17 mouse cellular contexts compared by ENCODE assay signal in the genomic region with DNA sequence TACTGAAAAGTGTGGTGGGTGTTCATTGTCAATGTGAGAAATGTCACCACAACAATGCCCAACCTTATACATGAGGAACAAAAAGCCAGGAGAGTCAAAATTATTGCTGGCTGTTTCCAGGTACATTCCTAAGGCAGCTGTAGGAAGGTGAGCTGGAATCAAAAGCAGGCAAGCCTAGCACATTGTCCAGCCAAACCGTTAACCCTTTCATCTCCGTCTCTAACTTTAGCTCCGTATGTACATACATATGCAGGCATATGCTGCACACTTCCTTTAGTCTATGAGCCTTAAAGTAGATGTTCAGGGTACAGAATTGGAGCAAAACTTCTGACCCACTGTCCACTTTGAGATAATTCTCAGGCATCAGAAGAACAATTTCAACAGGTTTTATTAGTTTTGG. TPM values are rescaled to one million over a fixed set of nuclear protein-coding genes. Genes with fewer than 3 reads are reported as not detected.
A peak's percentile ranks its signal among the peaks of the same experiment; 100 is the strongest.
DNase-seq lines count a peak whose midpoint lies in the region; ATAC-seq lines count a peak whose summit lies in the region.
"Had no signal": no experiment of that assay in that cellular context is flagged by ENCODE, and none has a peak within 500 bp of the region (broad histone marks: within the 10 kb centered on the region; RNA-seq: fewer than 3 reads in every experiment).

No protein-coding gene starts in this region.

- no peaks in the 10 kb centered on the region for H3K36me3 ChIP-seq in kidney, embryonic 14.5 days (ENCODE audit: control insufficient read depth, insufficient read depth, low read length)
- H3K36me3 ChIP-seq in embryonic facial prominence, embryonic 15.5 days: no peaks in the 10 kb centered on the region
- no peaks in the 10 kb centered on the region for H3K36me3 ChIP-seq in limb, embryonic 12.5 days
- H3K36me3 ChIP-seq in intestine, embryonic 16.5 days (ENCODE audit: control insufficient read depth, insufficient read depth, low read length): no peaks in the 10 kb centered on the region
- no peaks in the 10 kb centered on the region for H3K36me3 ChIP-seq in liver, embryonic 12.5 days
- H3K36me3 ChIP-seq: heart, embryonic 15.5 days; midbrain, embryonic 12.5 days had no signal

- peak overlapping the region; percentile 17; the same call in 1 of the 2 replicates for H3K4me3 ChIP-seq in kidney, embryonic 14.5 days (ENCODE audit: low read length)
- H3K4me3 ChIP-seq in embryonic facial prominence, embryonic 15.5 days (replicated peaks): peak overlapping the region; percentile 53
- H3K4me3 ChIP-seq in limb, embryonic 12.5 days (replicated peaks): peak overlapping the region; percentile 34
- H3K4me3 ChIP-seq in intestine, embryonic 16.5 days (ENCODE audit: low read length): no peak overlapping the region
- no peak overlapping the region for H3K4me3 ChIP-seq in liver, embryonic 12.5 days
- H3K4me3 ChIP-seq: heart, embryonic 15.5 days; midbrain, embryonic 12.5 days had no signal

- H3K9ac ChIP-seq in kidney, embryonic 14.5 days (ENCODE audit: low read depth, low read length): no peak overlapping the region
- 0 out of 2 replicates have a peak overlapping the region, but pooled peaks have one; percentile 2 for H3K9ac ChIP-seq in embryonic facial prominence, embryonic 15.5 days
- H3K9ac ChIP-seq in limb, embryonic 12.5 days (replicated peaks): 0 out of 2 replicates have a peak overlapping the region, but pooled peaks have one; percentile 31
- H3K9ac ChIP-seq in intestine, embryonic 16.5 days (ENCODE audit: low read depth, low read length): no peak overlapping the region
- no peak overlapping the region for H3K9ac ChIP-seq in liver, embryonic 12.5 days
- H3K9ac ChIP-seq: heart, embryonic 15.5 days; midbrain, embryonic 12.5 days had no signal

- ATAC-seq in kidney, embryonic 14.5 days (ENCODE audit: low FRiP score, low TSS enrichment): no peak
- ATAC-seq in embryonic facial prominence, embryonic 15.5 days (ENCODE audit: insufficient number of reproducible peaks, low FRiP score, low TSS enrichment, low read depth): no peak
- ATAC-seq in limb, embryonic 12.5 days (ENCODE audit: insufficient number of reproducible peaks, insufficient read depth, low FRiP score, low TSS enrichment, low read depth): no peak
- no peak for ATAC-seq in intestine, embryonic 16.5 days
- ATAC-seq in liver, embryonic 12.5 days: no peak

- H3K4me1 ChIP-seq in kidney, embryonic 14.5 days (ENCODE audit: control insufficient read depth, insufficient read depth, low read length): 0 out of 2 replicates have a peak, but pooled peaks cover 5% of the 10 kb centered on the region
- peaks cover 11% of the 10 kb centered on the region for H3K4me1 ChIP-seq in embryonic facial prominence, embryonic 15.5 days
- peaks cover 30% of the 10 kb centered on the region for H3K4me1 ChIP-seq in limb, embryonic 12.5 days (replicated peaks)
- H3K4me1 ChIP-seq in intestine, embryonic 16.5 days (ENCODE audit: control insufficient read depth, insufficient read depth, low read length): no peaks in the 10 kb centered on the region
- H3K4me1 ChIP-seq in liver, embryonic 12.5 days: no peaks in the 10 kb centered on the region; the same call in 1 of the 2 replicates

- H3K27ac ChIP-seq in kidney, embryonic 14.5 days (ENCODE audit: low read depth, low read length): no peak overlapping the region
- H3K27ac ChIP-seq in embryonic facial prominence, embryonic 15.5 days (replicated peaks): peak overlapping the region; percentile 92
- peak overlapping the region; percentile 46 for H3K27ac ChIP-seq in limb, embryonic 12.5 days
- H3K27ac ChIP-seq in intestine, embryonic 16.5 days (ENCODE audit: low read length): no peak overlapping the region
- no peak overlapping the region for H3K27ac ChIP-seq in liver, embryonic 12.5 days
- H3K27ac ChIP-seq: heart, embryonic 15.5 days; midbrain, embryonic 12.5 days had no signal

- H3K4me2 ChIP-seq in kidney, embryonic 14.5 days (replicated peaks; ENCODE audit: low read depth, low read length): peak overlapping the region; percentile 27; the same call in 1 of the 2 replicates
- H3K4me2 ChIP-seq in embryonic facial prominence, embryonic 15.5 days (replicated peaks): peak overlapping the region; percentile 45
- peak overlapping the region; percentile 77 for H3K4me2 ChIP-seq in limb, embryonic 12.5 days
- H3K4me2 ChIP-seq in intestine, embryonic 16.5 days (ENCODE audit: low read depth, low read length): no peak overlapping the region
- H3K4me2 ChIP-seq in liver, embryonic 12.5 days: no peak overlapping the region
- H3K4me2 ChIP-seq: heart, embryonic 15.5 days; midbrain, embryonic 12.5 days had no signal

- no peak for DNase-seq in kidney, postnatal 10 days
- peak; percentile 8 for DNase-seq in embryo, embryonic 9.5 days (ENCODE audit: extremely low spot score)
- no peak for DNase-seq in layer of hippocampus, adult 8-10 months (ENCODE audit: low spot score in 2 of 2)
- DNase-seq: adrenal gland, adult 2 months; cerebellum, adult 11-12 months; cerebellum, postnatal 36 days; lung, adult 18-20 months; lung, postnatal 4 days; thymus, postnatal 25 days had no signal

- H3K9me3 ChIP-seq in kidney, embryonic 14.5 days (ENCODE audit: control insufficient read depth, low read length): no peaks in the 10 kb centered on the region
- no peaks in the 10 kb centered on the region for H3K9me3 ChIP-seq in embryonic facial prominence, embryonic 15.5 days (replicated peaks)
- no peaks in the 10 kb centered on the region for H3K9me3 ChIP-seq in limb, embryonic 12.5 days
- no peaks in the 10 kb centered on the region for H3K9me3 ChIP-seq in intestine, embryonic 16.5 days (ENCODE audit: control insufficient read depth, low read length)
- H3K9me3 ChIP-seq in liver, embryonic 12.5 days (replicated peaks): no peaks in the 10 kb centered on the region
- H3K9me3 ChIP-seq: heart, embryonic 15.5 days; midbrain, embryonic 12.5 days had no signal

- 78% methylated on average over 3 of the region's 3 CpGs for WGBS in kidney, embryonic 14.5 days
- WGBS in embryonic facial prominence, embryonic 15.5 days: 35% methylated on average over 3 of the region's 3 CpGs
- 39% methylated on average over 3 of the region's 3 CpGs for WGBS in limb, embryonic 12.5 days
- WGBS in intestine, embryonic 16.5 days: 83% methylated on average over 3 of the region's 3 CpGs
- 70% methylated on average over 3 of the region's 3 CpGs for WGBS in liver, embryonic 12.5 days (ENCODE audit: insufficient replicate concordance)

- H3K27me3 ChIP-seq in kidney, embryonic 14.5 days (ENCODE audit: control insufficient read depth, insufficient read depth, low read length): 0 out of 2 replicates have a peak, but pooled peaks cover 3% of the 10 kb centered on the region
- no peaks in the 10 kb centered on the region for H3K27me3 ChIP-seq in embryonic facial prominence, embryonic 15.5 days
- no peaks in the 10 kb centered on the region for H3K27me3 ChIP-seq in limb, embryonic 12.5 days
- no peaks in the 10 kb centered on the region for H3K27me3 ChIP-seq in intestine, embryonic 16.5 days (replicated peaks; ENCODE audit: control insufficient read depth, insufficient read depth, low read length)
- peaks cover 18% of the 10 kb centered on the region; the same call in 1 of the 2 replicates for H3K27me3 ChIP-seq in liver, embryonic 12.5 days (replicated peaks)
- H3K27me3 ChIP-seq: heart, embryonic 15.5 days; midbrain, embryonic 12.5 days had no signal

RNA-seq across cellular contexts. Expression of a gene that starts 1.6 kb away (rescaled TPM):
- 42.9 and 50.1 TPM in 2 replicates for polyA plus RNA-seq in kidney, embryonic 14.5 days (2014; fragmentation: Nextera tagmentation; extraction: Ambion mirVana)
- polyA plus RNA-seq in embryonic facial prominence, embryonic 15.5 days (2015; fragmentation: Nextera tagmentation; extraction: Ambion mirVana): 220 and 230 TPM in 2 replicates
- polyA plus RNA-seq in limb, embryonic 12.5 days (2016; fragmentation: Nextera tagmentation; extraction: Ambion mirVana): 44.2 and 47.6 TPM in 2 replicates
- polyA plus RNA-seq in intestine, embryonic 16.5 days (2015; fragmentation: Nextera tagmentation; extraction: Ambion mirVana): 4.6 and 6.0 TPM in 2 replicates
- polyA plus RNA-seq in liver, embryonic 12.5 days (2016; fragmentation: Nextera tagmentation; extraction: Ambion mirVana): 0.17 and 0.19 TPM in 2 replicates
- 1 to 10 TPM; 1.4 to 5.2 (median 3.7) TPM for total RNA-seq in layer of hippocampus, adult 8-10 months (2022)
- total RNA-seq: granulocyte monocyte progenitor cell, adult 5-6 weeks had no signal

Comparison
In these comparisons a context has a peak if more than half of its experiments do, and no peak if none do; other contexts are left out.
1. H3K27ac ChIP-seq: peak in embryonic facial prominence, embryonic 15.5 days (single experiment) and limb, embryonic 12.5 days (single experiment); none in kidney, embryonic 14.5 days (single experiment), intestine, embryonic 16.5 days (single experiment) and liver, embryonic 12.5 days (single experiment).
2. H3K4me2 ChIP-seq: peak in kidney, embryonic 14.5 days (single experiment), embryonic facial prominence, embryonic 15.5 days (single experiment) and limb, embryonic 12.5 days (single experiment); none in intestine, embryonic 16.5 days (single experiment) and liver, embryonic 12.5 days (single experiment).
3. H3K4me3 ChIP-seq: peak in kidney, embryonic 14.5 days (single experiment), embryonic facial prominence, embryonic 15.5 days (single experiment) and limb, embryonic 12.5 days (single experiment); none in intestine, embryonic 16.5 days (single experiment) and liver, embryonic 12.5 days (single experiment).
4. H3K9ac ChIP-seq: peak in embryonic facial prominence, embryonic 15.5 days (single experiment) and limb, embryonic 12.5 days (single experiment); none in kidney, embryonic 14.5 days (single experiment), intestine, embryonic 16.5 days (single experiment) and liver, embryonic 12.5 days (single experiment).